Mouse (Mus musculus) heart, adult 2 months (tissue): ENCODE results near the gene Timd4. TPM values are rescaled to one million over a fixed set of nuclear protein-coding genes. Genes with fewer than 3 reads are reported as not detected.

ENCODE experiments used
- DNase-seq, 2 experiments: peaks; one replicate each; pipeline ENCODE4 v3.0.0; 2021
- H3K27ac ChIP-seq: fragments of 200-600 bp; 2 replicates; pipeline ENCODE4 v1.8.1; 2022
- H3K27me3 ChIP-seq: fragments of 200-500 bp; 2 replicates; pipeline ENCODE4 v1.6.1; 2012; ENCODE audit warnings: mild to moderate bottlenecking, low read length, inconsistent platforms, mixed read lengths; ENCODE audit not compliant: control insufficient read depth, insufficient read depth
- H3K36me3 ChIP-seq: fragments of 200-500 bp; 2 replicates; pipeline ENCODE4 v1.6.1; 2012; ENCODE audit warnings: low read length, inconsistent platforms; ENCODE audit not compliant: control insufficient read depth, insufficient read depth
- H3K4me1 ChIP-seq: fragments of 200-500 bp; 2 replicates; pipeline ENCODE4 v1.6.1; 2011; ENCODE audit warnings: low read length; ENCODE audit not compliant: control insufficient read depth, insufficient read depth
- H3K4me3 ChIP-seq: fragments of 200-600 bp; 2 replicates; pipeline ENCODE4 v1.8.1; 2022
- H3K79me2 ChIP-seq: fragments of 200-500 bp; replicated peaks from 2 replicates; pipeline ENCODE4 v1.6.1; 2012; ENCODE audit warnings: mild to moderate bottlenecking, inconsistent platforms, low read length, moderate library complexity, mixed read lengths; ENCODE audit not compliant: control insufficient read depth, insufficient read depth
- H3K9ac ChIP-seq: fragments of 200-500 bp; 2 replicates; pipeline ENCODE4 v1.6.1; 2012; ENCODE audit warnings: low read depth, mild to moderate bottlenecking, control low read depth, inconsistent platforms, low read length, mixed read lengths
- CTCF ChIP-seq: fragments of 200-600 bp; IDR thresholded peaks from 2 replicates; pipeline ENCODE4 v1.8.1; 2022; ENCODE audit warnings: antibody characterized with exemption, mild to moderate bottlenecking, moderate library complexity
- EP300 ChIP-seq: fragments of 200-500 bp; IDR thresholded peaks from 2 replicates; pipeline ENCODE4 v1.6.1; 2011; ENCODE audit warnings: low read depth, low read length, control low read depth; ENCODE audit not compliant: insufficient read depth
- POLR2A ChIP-seq: fragments of 200-500 bp; IDR thresholded peaks from 2 replicates; pipeline ENCODE4 v1.6.1; 2011; ENCODE audit warnings: mild to moderate bottlenecking, low read depth, low read length, control low read depth; ENCODE audit not compliant: insufficient read depth
- WGBS: fragments of 180-500 bp; shearing (Covaris S2); methylation state at CpG from one replicate; pipeline ENCODE4 v1.1.7; 2018; 5-methylcytosine and 5-hydroxymethylcytosine counted together
- intact Hi-C: fragments of 180-260 bp; cut with DNase I; formaldehyde crosslinking; loops from one replicate; pipeline ENCODE4 v1.15.1; 2025
- polyA plus RNA-seq: library from polyadenylated mRNA; depleted of rRNA; stranded (reverse); fragments of >200 nt; gene quantifications from 2 replicates; pipeline ENCODE4 v1.2.3, GENCODE M21; 2012; rRNA removed
- total RNA-seq, 2 experiments: library from RNA; stranded (reverse); gene quantifications; 2 replicates each; pipeline ENCODE4 v1.2.3; 2021

Gene Timd4
- total and polyA plus RNA-seq, 3 experiments, result 1.2 to 1.6 (median 1.5) TPM

- WGBS, result 74% methylated on average over 1 of the region's 1 CpGs
- Histone ChIP-seq H3K27me3 (no peaks in the 10 kb centered on the region), H3K4me1 (no peaks in the 10 kb centered on the region), H3K4me3 (no peak overlapping the region), H3K36me3 (no peaks in the 10 kb centered on the region), H3K79me2 (no peaks in the 10 kb centered on the region), H3K9ac (no peak overlapping the region), H3K27ac (no peak overlapping the region)
- TF ChIP-seq POLR2A (no peak), CTCF (peak; percentile 61), EP300 (no peak)
- intact Hi-C loops, result loop anchor here (2.0 to 5.0 kb wide), 2 partner anchors 522 to 1027 kb away; no protein-coding TSS in a partner anchor
- DNase-seq, result no peak
These were observed 54.2 kb downstream of the Timd4 start for GRCm38 (mm10) chr11:46864809-46865208.

- H3K4me1 ChIP-seq, result no peaks in the 10 kb centered on the region
- intact Hi-C loops, result loop anchor here (5.0 kb wide), 1 partner anchor 1024 kb away; no protein-coding TSS in a partner anchor
- H3K4me3 ChIP-seq, result no peak overlapping the region
- WGBS, result 69% methylated on average over 7 of the region's 7 CpGs
- no peaks in the 10 kb centered on the region for H3K79me2 ChIP-seq
- H3K27me3 ChIP-seq, result no peaks in the 10 kb centered on the region
- TF ChIP-seq POLR2A, result no peak
- TF ChIP-seq EP300, result no peak
- no peak for TF ChIP-seq CTCF
- H3K9ac ChIP-seq, result no peak overlapping the region
- no peak for DNase-seq
- H3K27ac ChIP-seq, result no peak overlapping the region
- H3K36me3 ChIP-seq, result no peaks in the 10 kb centered on the region
These were observed 58.0 kb downstream of the Timd4 start for GRCm38 (mm10) chr11:46868594-46868993.

- Histone ChIP-seq H3K36me3 (no peaks in the 10 kb centered on the region), H3K27me3 (no peaks in the 10 kb centered on the region; the same call in 1 of the 2 replicates), H3K9ac (no peak overlapping the region), H3K4me1 (no peaks in the 10 kb centered on the region), H3K4me3 (no peak overlapping the region), H3K27ac (no peak overlapping the region), H3K79me2 (no peaks in the 10 kb centered on the region)
- TF ChIP-seq EP300 (no peak), CTCF (no peak), POLR2A (no peak)
- intact Hi-C loops, result no loop called here
- no peak for DNase-seq
- 63% methylated on average over 1 of the region's 1 CpGs for whole genome bisulfite sequencing
These were observed 65.2 kb downstream of the Timd4 start for GRCm38 (mm10) chr11:46875774-46876173.

- 71% methylated on average over 2 of the region's 2 CpGs for WGBS
- intact Hi-C loops, result no loop called here
- no peak overlapping the region for H3K9ac ChIP-seq
- no peak for DNase-seq
- H3K27ac ChIP-seq, result no peak overlapping the region
- TF ChIP-seq CTCF (no peak), POLR2A (no peak), EP300 (no peak)
- H3K79me2 ChIP-seq, result no peaks in the 10 kb centered on the region
- H3K4me1 ChIP-seq, result no peaks in the 10 kb centered on the region
- no peak overlapping the region for H3K4me3 ChIP-seq
- no peaks in the 10 kb centered on the region for H3K27me3 ChIP-seq
- no peaks in the 10 kb centered on the region for H3K36me3 ChIP-seq
These were observed 71.9 kb downstream of the Timd4 start for GRCm38 (mm10) chr11:46882456-46882855.

GRCm38 (mm10) chr11:46889093-46889492, 78.5 kb downstream of the Timd4 start:
- Histone ChIP-seq H3K4me1 (no peaks in the 10 kb centered on the region), H3K4me3 (no peak overlapping the region), H3K27me3 (no peaks in the 10 kb centered on the region), H3K36me3 (no peaks in the 10 kb centered on the region), H3K27ac (no peak overlapping the region), H3K9ac (no peak overlapping the region), H3K79me2 (no peaks in the 10 kb centered on the region)
- DNase-seq, result no peak
- WGBS, result 79% methylated on average over 3 of the region's 3 CpGs
- intact Hi-C loops, result no loop called here
- no peak for TF ChIP-seq EP300
- TF ChIP-seq POLR2A, result no peak
- TF ChIP-seq CTCF, result no peak

Other genes with a start within 250 kb of the Timd4 start
- gene BC053393, start 239.3 kb upstream of the Timd4 start, total RNA-seq, result not detected
- gene BC053393, start 239.3 kb upstream of the Timd4 start, polyA plus RNA-seq, result not detected in 2 replicates
- gene Dppa1, start 181.5 kb upstream of the Timd4 start, total RNA-seq, result not detected
- gene Dppa1, start 181.5 kb upstream of the Timd4 start, polyA plus RNA-seq, result not detected in 2 replicates
- gene Timd2, start 103.7 kb upstream of the Timd4 start, total RNA-seq, result not detected
- gene Timd2, start 103.7 kb upstream of the Timd4 start, polyA plus RNA-seq, result not detected in 2 replicates
- not detected for gene Havcr1, start 75.7 kb upstream of the Timd4 start, total RNA-seq
- not detected in 2 replicates for gene Havcr1, start 75.7 kb upstream of the Timd4 start, polyA plus RNA-seq